Mouse (Mus musculus): ENCODE data around the gene Nmbr. TPM values are rescaled to one million over a fixed set of nuclear protein-coding genes. Genes with fewer than 3 reads are reported as not detected.

The Nmbr gene
- total RNA-seq, 2 experiments from 2014 or later = not detected

Other genes starting within 250 kb of the Nmbr start
- 1 to 10 TPM; 2.7 to 3.5 TPM for gene Adgrg6, start 159.9 kb upstream of the Nmbr start, total RNA-seq (2021)
- gene Vta1, start within 50 bp of the Nmbr start, total RNA-seq (2021) = 10 to 100 TPM; 30.6 to 32.7 TPM
- not detected for gene Gje1, start 12.6 kb downstream of the Nmbr start, total RNA-seq (2021)